Mouse (Mus musculus): ENCODE results near the gene Serpina12. TPM values are rescaled to one million over a fixed set of nuclear protein-coding genes. Genes with fewer than 3 reads are reported as not detected.
A peak's percentile ranks its signal among the peaks of the same experiment; 100 is the strongest.

The Serpina12 gene
- polyA plus RNA-seq, 1 experiment from 2014 or later = not detected

DNA sequence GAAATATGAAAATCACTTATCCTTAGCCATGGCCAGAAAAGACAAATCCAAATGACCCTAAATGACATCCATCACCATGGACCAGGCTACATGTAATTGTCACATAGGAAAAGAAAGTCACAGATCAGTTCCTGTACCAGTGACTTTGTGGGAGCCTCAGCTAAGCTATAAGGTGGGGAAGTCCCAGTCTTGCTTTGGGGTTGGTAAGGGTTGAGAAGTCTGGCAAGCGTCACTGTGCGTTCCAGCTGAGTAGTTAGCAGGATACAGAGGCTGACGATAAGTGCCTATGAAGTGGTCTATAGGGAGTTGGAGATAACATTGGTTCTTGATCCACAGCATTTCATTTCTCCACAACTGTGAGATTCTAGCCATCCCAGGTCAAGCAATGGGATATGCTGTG lies 29.0 kb downstream of the Serpina12 start:
- H3K27me3 ChIP-seq = no peaks in the 10 kb centered on the region
- no peak for DNase-seq (ENCODE audit: low read depth, low spot score)
- ChIA-PET POLR2A (interaction anchor here (0.9 kb wide), 1 partner anchor 12 kb away, joined by 3 read pairs; no protein-coding TSS in a partner anchor), CTCF (no interaction called here)
- ATAC-seq = no peak
- in situ Hi-C loops (cut with MboI; ENCODE audit: low pct_unique_long_range_greater_than_20kb) = no loop called here
- TF ChIP-seq CTCF (IDR thresholded peaks at IDR 0.05) = no peak

DNA sequence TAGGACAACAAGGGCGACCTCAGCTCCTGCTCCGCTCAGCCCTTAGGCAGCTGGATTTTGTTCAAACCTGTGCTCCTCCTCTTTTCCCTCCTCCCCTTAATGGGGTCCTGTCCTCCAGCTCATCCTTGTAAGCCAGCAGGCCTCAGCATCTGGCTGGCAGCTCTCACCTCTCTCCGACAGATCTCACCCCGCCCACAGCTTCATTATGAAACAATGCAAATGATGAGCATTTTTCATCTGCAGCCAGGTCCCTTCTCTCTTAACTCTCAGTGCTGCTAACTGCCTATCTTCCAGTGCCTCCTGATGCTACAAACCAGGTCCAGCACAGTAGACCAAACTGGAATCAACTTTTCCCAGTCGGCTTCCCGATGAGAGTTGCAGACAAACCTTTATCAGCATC lies 30.6 kb downstream of the Serpina12 start, which contains the start of gene Serpina9:
Gene Serpina9 (minus strand): TSS at position 136 of the 400 bp plus-strand sequence.
- ATAC-seq (no peak), DNase-seq (ENCODE audit: low read depth, low spot score) (no peak)
- ChIA-PET CTCF (no interaction called here), POLR2A (no interaction called here)
- in situ Hi-C loops (cut with MboI; ENCODE audit: low pct_unique_long_range_greater_than_20kb) = no loop called here
- no peaks in the 10 kb centered on the region for H3K27me3 ChIP-seq
- TF ChIP-seq CTCF (IDR thresholded peaks at IDR 0.05) = no peak

DNA sequence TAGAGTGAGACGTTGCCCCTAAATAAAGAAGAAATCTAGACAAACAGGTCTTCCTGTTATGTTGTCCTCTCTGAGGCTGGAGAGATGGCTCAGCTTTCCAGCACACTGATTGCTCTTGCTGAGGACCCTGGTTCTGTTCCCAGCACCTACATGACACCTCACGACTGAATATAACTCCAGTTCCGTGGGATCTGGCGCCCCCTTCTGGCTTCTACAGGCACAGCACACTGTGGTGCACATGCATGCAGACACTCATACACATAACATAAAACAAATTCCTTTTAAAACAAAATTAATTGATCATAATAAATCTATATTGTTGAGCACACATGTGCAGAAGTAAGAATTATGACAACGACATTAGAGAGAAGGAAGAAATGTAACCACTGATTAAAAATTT lies 39.6 kb downstream of the Serpina12 start:
- no peaks in the 10 kb centered on the region for H3K27me3 ChIP-seq
- CTCF ChIA-PET = interaction anchor here (1.7 to 2.0 kb wide), 2 partner anchors 9 to 21 kb away, joined by 4 to 6 read pairs; no protein-coding TSS in a partner anchor
- DNase-seq (ENCODE audit: low read depth, low spot score) = no peak
- TF ChIP-seq CTCF (IDR thresholded peaks at IDR 0.05) = no peak
- no peak for ATAC-seq
- in situ Hi-C loops (cut with MboI; ENCODE audit: low pct_unique_long_range_greater_than_20kb) = no loop called here
- POLR2A ChIA-PET = no interaction called here

GRCm38 (mm10) chr12:104003238-104003612 lies 41.0 kb downstream of the Serpina12 start:
- DNase-seq (ENCODE audit: low read depth, low spot score) (peak; percentile 61), ATAC-seq (peak; percentile 66)
- POLR2A ChIA-PET = interaction anchor here (1.0 to 1.3 kb wide), 2 partner anchors 12 to 56 kb away, joined by 3 read pairs; no protein-coding TSS in a partner anchor
- TF ChIP-seq CTCF (IDR thresholded peaks at IDR 0.05) = no peak
- CTCF ChIA-PET = interaction anchor here (1.2 to 2.0 kb wide), 3 partner anchors 8 to 70 kb away, joined by 4 to 6 read pairs (median 6); no protein-coding TSS in a partner anchor
- in situ Hi-C loops (cut with MboI; ENCODE audit: low pct_unique_long_range_greater_than_20kb) = no loop called here
- no peaks in the 10 kb centered on the region for H3K27me3 ChIP-seq

DNA sequence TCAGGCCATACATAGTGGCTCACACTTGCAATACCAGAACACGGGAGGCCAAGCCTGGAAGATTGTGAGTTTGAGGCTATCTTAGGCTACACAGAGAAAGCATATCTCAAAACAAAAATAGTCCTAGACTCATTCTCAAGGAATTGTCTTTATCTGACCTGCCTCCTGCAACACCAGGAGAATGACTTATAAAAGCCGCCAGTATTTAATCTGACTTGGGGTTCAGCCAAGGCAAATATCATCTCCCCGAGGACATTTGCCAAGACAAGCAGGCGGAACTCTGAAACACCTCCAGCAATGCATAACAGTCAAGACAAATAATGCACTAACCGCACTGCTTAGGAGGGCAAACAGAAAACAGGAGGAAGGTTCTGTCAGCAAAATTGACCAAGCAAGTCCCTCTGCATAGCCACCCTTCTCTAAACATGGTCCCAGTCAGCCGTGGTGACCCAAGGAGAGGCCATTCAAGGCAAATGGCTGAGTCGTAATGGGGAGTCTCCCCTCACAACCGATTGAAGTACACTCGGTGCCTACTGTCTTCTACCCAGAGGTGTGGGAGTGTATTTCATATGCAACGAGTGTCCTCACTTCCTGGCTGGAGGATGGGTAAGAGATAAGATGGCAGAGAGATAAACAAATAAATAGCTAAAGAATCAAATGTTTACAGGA lies 41.5 kb downstream of the Serpina12 start:
- POLR2A ChIA-PET = interaction anchor here (1.0 to 1.3 kb wide), 2 partner anchors 12 to 57 kb away, joined by 3 read pairs; no protein-coding TSS in a partner anchor
- H3K27me3 ChIP-seq = no peaks in the 10 kb centered on the region
- TF ChIP-seq CTCF (IDR thresholded peaks at IDR 0.05) = no peak
- CTCF ChIA-PET = interaction anchor here (1.2 to 2.0 kb wide), 3 partner anchors 7 to 71 kb away, joined by 4 to 6 read pairs (median 6); no protein-coding TSS in a partner anchor
- in situ Hi-C loops (cut with MboI; ENCODE audit: low pct_unique_long_range_greater_than_20kb) = no loop called here
- DNase-seq (ENCODE audit: low read depth, low spot score) (peak; percentile 97), ATAC-seq (peak; percentile 92)

DNA sequence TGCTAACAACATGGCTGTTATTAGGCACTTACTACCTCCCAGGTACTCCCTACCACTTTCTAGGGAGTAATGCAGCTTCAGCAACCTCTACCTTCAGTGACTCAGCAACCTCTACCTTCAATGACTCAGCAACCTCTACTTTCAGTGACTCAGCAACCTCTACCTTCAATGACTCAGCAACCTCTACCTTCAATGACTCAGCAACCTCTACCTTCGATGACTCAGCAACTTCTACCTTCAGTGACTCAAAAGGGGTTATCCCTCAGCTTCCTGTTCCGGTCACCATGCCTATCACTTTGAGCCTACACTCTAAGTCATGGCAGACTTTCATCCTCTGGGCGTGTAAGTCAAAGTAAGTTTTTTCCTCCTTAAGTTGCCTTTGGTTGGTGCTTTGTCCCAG lies 43.6 kb downstream of the Serpina12 start:
- DNase-seq (ENCODE audit: low read depth, low spot score) = no peak
- ChIA-PET POLR2A (no interaction called here), CTCF (no interaction called here)
- TF ChIP-seq CTCF (IDR thresholded peaks at IDR 0.05) = no peak
- ATAC-seq = no peak
- H3K27me3 ChIP-seq = no peaks in the 10 kb centered on the region
- in situ Hi-C loops (cut with MboI; ENCODE audit: low pct_unique_long_range_greater_than_20kb) = no loop called here

GRCm38 (mm10) chr12:103999611-104000010 lies 44.6 kb downstream of the Serpina12 start:
- CTCF ChIA-PET = no interaction called here
- POLR2A ChIA-PET = no interaction called here
- DNase-seq (ENCODE audit: low read depth, low spot score) (no peak), ATAC-seq (no peak)
- no peaks in the 10 kb centered on the region for H3K27me3 ChIP-seq
- TF ChIP-seq CTCF (IDR thresholded peaks at IDR 0.05) = no peak
- in situ Hi-C loops (cut with MboI; ENCODE audit: low pct_unique_long_range_greater_than_20kb) = loop anchor here (5.0 kb wide), 3 partner anchors 33 to 423 kb away; no protein-coding TSS in a partner anchor

- no peak for DNase-seq (ENCODE audit: low read depth, low spot score)
- H3K27me3 ChIP-seq = no peaks in the 10 kb centered on the region
- ATAC-seq = no peak
- POLR2A ChIA-PET = no interaction called here
- CTCF ChIA-PET = interaction anchor here (0.7 to 4.0 kb wide), 3 partner anchors 31 to 76 kb away, joined by 3 to 23 read pairs (median 3); no protein-coding TSS in a partner anchor
- TF ChIP-seq CTCF (IDR thresholded peaks at IDR 0.05) = no peak
- in situ Hi-C loops (cut with MboI; ENCODE audit: low pct_unique_long_range_greater_than_20kb) = loop anchor here (5.0 kb wide), 3 partner anchors 36 to 426 kb away; no protein-coding TSS in a partner anchor
Measured at GRCm38 (mm10) chr12:103996513-103996912, 47.7 kb downstream of the Serpina12 start.

GRCm38 (mm10) chr12:103995292-103996072 lies 48.8 kb downstream of the Serpina12 start:
- peak; percentile 85 for TF ChIP-seq CTCF (IDR thresholded peaks at IDR 0.05)
- in situ Hi-C loops (cut with MboI; ENCODE audit: low pct_unique_long_range_greater_than_20kb) = loop anchor here (5.0 kb wide), 3 partner anchors 37 to 427 kb away; no protein-coding TSS in a partner anchor
- ChIA-PET POLR2A (interaction anchor here (1.5 kb wide), 1 partner anchor 34 kb away, joined by 4 read pairs; no protein-coding TSS in a partner anchor), CTCF (interaction anchor here (0.7 to 4.0 kb wide), 16 partner anchors 8 to 423 kb away, joined by 3 to 23 read pairs (median 4); no protein-coding TSS in a partner anchor)
- DNase-seq (ENCODE audit: low read depth, low spot score) (no peak), ATAC-seq (no peak)
- H3K27me3 ChIP-seq = no peaks in the 10 kb centered on the region

DNA sequence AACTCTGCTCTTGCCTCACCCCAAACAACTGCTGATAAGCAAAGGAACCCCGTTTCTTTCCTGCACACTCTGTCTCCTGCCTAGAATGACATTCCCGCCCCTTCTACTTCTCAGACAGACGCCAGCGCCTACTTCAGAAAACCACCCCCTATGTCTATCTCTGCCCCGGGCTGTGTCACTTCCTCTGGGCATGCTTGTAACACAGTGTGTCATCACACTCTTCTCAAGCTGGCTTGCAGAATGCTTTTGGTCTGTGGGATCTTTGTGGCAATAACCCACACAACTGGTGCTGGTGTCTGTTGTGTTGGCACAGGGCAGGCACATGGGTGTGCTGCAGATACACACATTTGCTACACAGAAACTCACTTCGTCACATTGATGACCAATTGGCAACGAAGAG lies 51.3 kb downstream of the Serpina12 start:
- DNase-seq (ENCODE audit: low read depth, low spot score) = no peak

More for the DNA sequence above, 51.3 kb downstream of the Serpina12 start:
- ChIA-PET CTCF (interaction anchor here (1.2 to 4.0 kb wide), 3 partner anchors 37 to 77 kb away, joined by 4 to 23 read pairs (median 22); no protein-coding TSS in a partner anchor), POLR2A (interaction anchor here (0.5 kb wide), 1 partner anchor 281 kb away, joined by 3 read pairs; no protein-coding TSS in a partner anchor)
- ATAC-seq = no peak
- in situ Hi-C loops (cut with MboI; ENCODE audit: low pct_unique_long_range_greater_than_20kb) = no loop called here
- no peaks in the 10 kb centered on the region for H3K27me3 ChIP-seq
- TF ChIP-seq CTCF (IDR thresholded peaks at IDR 0.05) = no peak

All from Patski (cell line).